ENCODE assay signal across 25 mouse cellular contexts in genomic region chr2:174807900-174808299, GRCm38 (mm10).
"Had no signal": no experiment of that assay in that cellular context is flagged by ENCODE, and none has a peak within 500 bp of the region (broad histone marks: within the 10 kb centered on the region; RNA-seq: fewer than 3 reads in every experiment).

No protein-coding gene starts in this region.

- H3K4me2 ChIP-seq: limb, embryonic 12.5 days; limb, embryonic 15.5 days; liver, embryonic 11.5 days; lung, embryonic 14.5 days; midbrain, embryonic 11.5 days; neural tube, embryonic 12.5 days; neural tube, embryonic 15.5 days; stomach, embryonic 15.5 days had no signal

- H3K9me3 ChIP-seq: limb, embryonic 15.5 days; neural tube, embryonic 15.5 days; stomach, embryonic 15.5 days had no signal

- ATAC-seq: intestine, embryonic 16.5 days; liver, postnatal 0 days; lung, postnatal 0 days had no signal

- H3K27me3 ChIP-seq: limb, embryonic 12.5 days; limb, embryonic 15.5 days; neural tube, embryonic 12.5 days; neural tube, embryonic 15.5 days; stomach, embryonic 15.5 days had no signal

- H3K36me3 ChIP-seq: limb, embryonic 12.5 days; limb, embryonic 15.5 days; neural tube, embryonic 12.5 days; neural tube, embryonic 15.5 days; stomach, embryonic 15.5 days had no signal

- H3K9ac ChIP-seq: limb, embryonic 12.5 days; limb, embryonic 15.5 days; liver, embryonic 14.5 days; liver, postnatal 0 days; lung, embryonic 14.5 days; neural tube, embryonic 12.5 days; neural tube, embryonic 15.5 days; stomach, embryonic 15.5 days had no signal

- H3K4me3 ChIP-seq: layer of hippocampus, adult 2 months; left cerebral cortex, adult 2 months; limb, embryonic 12.5 days; limb, embryonic 15.5 days; neural tube, embryonic 12.5 days; neural tube, embryonic 15.5 days; stomach, embryonic 15.5 days had no signal

- H3K4me1 ChIP-seq: limb, embryonic 15.5 days; neural tube, embryonic 12.5 days; neural tube, embryonic 15.5 days; stomach, embryonic 15.5 days had no signal

- H3K27ac ChIP-seq: kidney, postnatal 0 days; layer of hippocampus, adult 2 months; left cerebral cortex, adult 2 months; limb, embryonic 12.5 days; limb, embryonic 15.5 days; liver, embryonic 14.5 days; neural tube, embryonic 12.5 days; neural tube, embryonic 15.5 days; stomach, embryonic 15.5 days had no signal

- DNase-seq: kidney, adult 2 months; kidney, postnatal 25 days; layer of hippocampus, postnatal 36 days; liver, postnatal 0 days; lung, embryonic 14.5 days; midbrain, embryonic 14.5 days; right cerebral cortex, adult 18-20 months; right cerebral cortex, postnatal 14 days; spleen, adult 18-20 months; thymus, adult 18-20 months; thymus, postnatal 14 days; thymus, postnatal 4 days had no signal
